Mouse (Mus musculus): ENCODE measurements around the gene Per2.
A peak's percentile ranks its signal among the peaks of the same experiment; 100 is the strongest.
"Not testable (repeated sequence)": the region's sequence is repeated elsewhere in the genome, so short reads cannot be mapped to it uniquely, and the experiment has no call there.

The Per2 gene

DNA sequence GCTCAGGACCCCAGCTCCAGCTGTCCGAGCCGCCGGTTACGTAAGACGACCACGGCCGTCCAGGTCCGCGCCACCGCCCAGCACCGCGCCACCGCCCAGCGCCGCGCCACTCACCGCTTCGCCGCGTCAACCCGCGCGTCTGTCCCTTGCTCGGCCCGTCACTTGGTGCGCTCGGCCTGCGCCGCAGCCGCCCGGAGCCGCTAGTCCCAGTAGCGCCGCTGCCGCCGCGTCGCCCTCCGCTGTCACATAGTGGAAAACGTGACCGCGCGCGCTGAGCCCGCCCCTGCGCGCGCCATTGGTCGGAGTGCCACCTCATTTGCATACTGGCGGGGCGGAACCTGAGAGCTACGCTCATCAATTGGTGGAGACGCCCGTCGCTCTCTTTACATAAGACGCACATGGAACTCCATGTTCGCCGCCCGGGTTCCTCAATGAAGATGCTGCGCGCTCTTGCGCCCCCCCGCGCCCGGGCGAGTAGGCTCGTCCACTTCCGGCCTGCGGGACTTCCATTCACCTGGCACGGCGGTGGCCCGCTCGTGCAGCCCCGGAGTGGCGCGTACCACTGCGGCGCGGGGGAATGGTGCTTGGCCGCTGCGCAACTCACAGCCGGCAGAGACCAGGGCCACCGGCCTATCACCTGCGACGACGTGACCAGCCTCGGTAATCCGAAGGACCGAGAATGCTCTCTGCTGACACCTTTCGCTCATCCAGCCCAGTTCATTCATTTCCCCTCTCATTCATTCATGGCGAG lies at the start of gene Per2:
TSS of gene Per2 (minus strand) at position 266 of the 751 bp plus-strand sequence.
- peak; percentile 99 for DNase-seq (ENCODE audit: low spot score in 2 of 2)

DNA sequence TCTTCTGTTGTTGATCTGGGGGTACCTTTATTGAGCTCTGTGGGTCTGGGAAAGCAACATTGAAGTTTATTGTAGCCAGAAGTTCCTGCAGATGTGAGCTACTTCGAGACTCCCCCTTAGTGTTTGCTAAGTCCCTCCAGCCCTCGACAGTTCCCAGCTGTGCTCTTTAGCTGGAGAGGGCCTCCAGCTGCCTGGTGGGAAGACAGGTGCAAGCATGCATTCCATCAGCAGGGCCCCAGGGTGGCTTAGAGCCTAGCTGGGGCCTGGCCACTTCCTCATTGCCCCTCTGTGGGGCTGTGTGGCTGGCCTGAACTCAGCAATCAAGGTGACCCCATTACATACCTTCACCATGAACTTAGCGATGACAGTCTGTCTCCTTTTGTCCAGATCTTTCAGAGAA lies 45.5 kb upstream of the Per2 start:
- DNase-seq (ENCODE audit: low spot score in 2 of 2) = no peak

DNA sequence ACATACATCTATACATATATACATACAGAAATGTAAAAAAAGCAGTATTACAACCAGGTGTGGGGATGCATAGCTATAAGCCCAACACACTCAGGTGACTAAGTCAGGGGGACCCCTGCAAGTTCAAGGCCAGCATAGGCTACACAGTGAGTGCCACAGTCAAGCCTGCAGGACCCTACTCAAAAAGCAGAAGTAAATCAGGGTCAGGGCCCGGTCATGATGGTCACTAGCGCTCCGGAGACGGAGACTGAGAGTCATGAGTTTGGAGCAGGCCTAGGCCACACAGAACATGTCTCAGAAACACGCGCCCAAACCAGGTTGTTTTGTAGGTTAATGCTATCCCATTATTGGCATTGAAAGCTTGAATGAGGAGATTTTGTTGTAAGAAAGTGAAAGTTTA lies 39.5 kb upstream of the Per2 start:
- DNase-seq (ENCODE audit: low spot score in 2 of 2) = no peak

DNA sequence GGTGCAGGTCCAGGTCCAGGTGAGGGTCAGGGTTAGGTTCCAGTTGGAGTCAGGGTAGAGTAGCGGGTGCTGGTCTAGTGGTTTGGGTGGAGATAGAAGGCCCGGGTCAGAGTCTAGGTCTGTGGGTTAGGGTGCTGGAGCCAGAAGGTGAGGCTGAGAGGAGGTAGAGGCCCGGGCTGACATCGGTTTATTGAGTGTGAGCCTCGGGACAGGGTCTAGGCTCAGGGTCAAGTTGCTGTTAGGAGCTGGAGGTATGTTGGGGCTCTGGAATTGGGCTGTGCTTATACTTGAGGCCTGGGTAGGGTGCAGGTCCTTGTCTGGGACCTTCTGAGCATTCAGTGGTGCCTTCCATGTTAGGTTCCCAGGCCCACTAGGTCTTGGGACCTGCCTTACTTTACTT lies 36.2 kb upstream of the Per2 start:
- no peak for DNase-seq (ENCODE audit: low spot score in 2 of 2)

DNA sequence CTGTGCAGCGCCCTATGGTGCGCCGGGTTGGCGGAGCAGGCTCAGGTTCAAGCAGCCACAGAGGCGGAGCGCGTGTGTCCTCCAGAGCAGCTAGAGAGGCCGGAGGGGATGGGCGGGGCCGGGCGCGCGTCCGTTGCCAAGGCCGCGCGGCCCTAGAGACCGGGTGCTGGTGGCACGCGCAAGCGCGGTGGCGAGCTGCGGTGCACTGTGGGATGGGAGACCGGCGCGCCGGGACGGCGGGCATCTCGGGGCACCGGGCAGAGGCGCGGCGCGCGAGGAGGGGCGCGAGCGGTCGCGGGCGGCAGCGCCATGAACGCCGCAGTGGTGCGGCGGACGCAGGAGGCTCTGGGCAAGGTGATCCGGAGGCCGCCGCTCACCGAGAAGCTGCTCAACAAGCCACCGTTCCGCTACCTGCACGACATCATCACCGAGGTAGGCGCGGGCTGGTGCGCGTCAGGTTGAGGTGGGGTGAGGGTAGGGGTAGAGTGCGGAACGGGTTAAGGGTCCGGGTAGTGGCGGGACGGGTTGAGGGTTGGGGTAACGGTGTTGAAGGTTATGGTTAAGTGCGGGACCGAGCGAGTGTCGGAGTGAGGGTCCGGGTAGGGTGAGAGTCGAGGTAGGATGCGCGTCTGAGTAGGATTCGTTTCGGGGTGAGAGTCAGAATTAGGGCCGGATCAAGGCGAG lies 35.5 kb upstream of the Per2 start, which contains the start of gene Traf3ip1:
TSS of gene Traf3ip1 (plus strand) at position 191 of the 684 bp plus-strand sequence.
- DNase-seq (ENCODE audit: low spot score in 2 of 2) = peak; percentile 89 to 96

DNA sequence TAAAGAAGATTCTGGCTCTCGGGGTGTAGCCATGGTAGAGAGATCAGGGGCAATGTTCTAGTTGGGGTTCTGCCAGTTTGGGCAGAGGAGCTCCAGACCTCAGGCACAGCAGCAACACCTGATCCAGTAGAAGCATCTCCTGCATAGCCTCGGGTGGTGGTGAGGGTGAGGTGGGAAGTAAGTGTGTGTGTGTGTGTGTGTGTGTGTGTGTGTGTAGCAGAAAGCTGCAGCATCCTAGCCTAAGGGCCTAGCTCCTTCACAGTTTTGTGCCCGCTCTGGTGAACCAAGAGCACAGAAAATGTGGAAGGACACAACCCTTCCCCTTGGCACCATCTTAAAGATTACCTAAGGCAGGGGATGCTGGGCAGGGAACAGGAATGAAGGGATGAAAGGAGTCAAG lies 34.8 kb upstream of the Per2 start:
- no peak for DNase-seq (ENCODE audit: low spot score in 2 of 2)

DNA sequence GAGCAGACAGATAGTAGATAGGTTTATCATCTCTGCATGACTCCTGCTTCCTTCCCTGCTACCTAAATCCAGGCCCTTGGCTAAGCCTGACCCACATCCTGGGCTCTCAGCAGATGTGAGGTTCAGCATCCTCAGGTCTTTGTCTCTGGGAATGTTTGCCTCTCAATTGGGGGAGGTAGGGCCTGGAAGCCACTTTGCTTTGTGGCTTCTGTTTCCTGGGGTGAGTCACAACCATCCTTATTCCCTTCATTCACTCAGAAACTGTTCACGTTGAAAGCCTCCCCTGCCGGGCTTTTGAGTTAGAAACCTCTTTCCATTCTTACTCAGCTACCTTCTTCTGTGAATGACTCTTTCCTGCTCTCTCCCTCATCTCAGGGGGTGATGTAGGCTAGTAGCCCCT lies 33.6 kb upstream of the Per2 start:
- DNase-seq (ENCODE audit: low spot score in 2 of 2) = no peak

DNA sequence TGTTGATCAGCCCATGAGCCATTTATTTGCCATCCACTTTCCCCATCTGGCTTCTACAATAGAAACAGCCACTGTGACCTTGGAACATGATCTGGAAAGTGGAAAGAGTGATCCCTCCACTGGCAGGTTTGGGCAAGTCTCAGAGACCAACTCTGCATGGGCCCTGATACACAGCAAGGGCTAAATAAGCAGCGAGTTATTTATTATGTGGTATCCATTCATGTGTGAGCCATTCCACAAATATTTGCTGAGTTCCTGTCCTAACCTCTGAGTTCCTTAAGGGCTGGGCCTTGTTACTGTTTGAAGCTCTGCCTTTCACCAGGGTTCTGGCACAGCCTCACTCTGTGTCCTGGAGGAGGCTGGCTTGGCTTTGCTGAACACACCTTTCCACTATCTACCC lies 31.2 kb upstream of the Per2 start:
- DNase-seq (ENCODE audit: low spot score in 2 of 2) = no peak

DNA sequence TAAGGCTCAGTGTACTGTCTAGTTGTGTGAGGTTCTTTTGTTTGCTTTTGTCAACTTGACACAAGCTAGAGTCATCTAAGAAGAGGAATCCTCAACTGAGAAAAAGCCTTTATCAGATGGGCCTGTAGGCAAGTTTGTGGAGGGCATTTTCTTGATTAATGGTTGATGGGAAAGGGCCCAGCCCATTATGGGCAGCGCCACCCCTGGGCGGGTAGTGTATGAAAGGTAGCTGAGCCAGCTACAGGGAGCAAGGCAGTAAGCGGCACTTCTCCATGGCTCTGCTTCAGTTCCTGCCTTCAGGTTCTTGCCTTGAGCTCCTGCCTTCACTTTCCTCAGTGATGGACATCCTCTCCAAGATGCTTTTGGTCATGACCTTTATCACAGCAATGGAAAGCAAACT lies 27.0 kb upstream of the Per2 start:
- no peak for DNase-seq (ENCODE audit: low spot score in 2 of 2)

DNA sequence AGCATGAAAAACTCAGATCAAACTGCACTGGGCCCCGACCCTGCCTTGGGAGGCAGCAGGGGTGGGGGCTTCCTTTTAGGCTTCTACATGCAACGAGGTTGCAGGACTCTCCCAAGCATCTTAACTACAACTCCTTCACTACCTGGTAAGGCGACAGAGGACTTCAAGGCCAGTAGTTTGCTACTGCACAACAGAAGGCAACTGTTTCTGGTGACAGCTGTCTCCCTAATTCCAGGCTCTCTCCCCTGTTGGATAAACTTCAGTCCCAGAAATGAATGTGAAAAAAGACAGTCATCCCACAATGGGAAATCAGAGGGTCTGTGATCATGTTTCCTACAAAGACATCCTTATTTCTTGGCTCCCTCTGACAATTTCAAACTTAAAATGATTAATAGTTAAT lies 26.3 kb upstream of the Per2 start:
- DNase-seq (ENCODE audit: low spot score in 2 of 2) = no peak

DNA sequence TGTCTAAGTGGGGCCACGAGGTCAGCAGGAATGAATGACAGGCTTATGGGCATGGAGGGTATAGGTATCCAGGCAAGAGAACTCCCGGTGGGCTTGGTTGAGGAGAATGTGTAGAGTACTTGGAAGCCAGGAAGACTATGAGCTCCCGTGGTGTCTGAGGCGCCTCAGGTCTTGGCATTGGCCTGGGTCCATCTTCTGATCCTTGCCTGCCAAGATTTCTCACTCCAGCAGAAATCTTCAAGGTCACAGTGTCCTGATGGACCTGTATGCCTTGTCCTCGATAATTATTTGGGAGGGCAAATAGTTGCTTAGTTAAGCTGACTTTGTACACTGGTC lies 24.9 kb upstream of the Per2 start:
- no peak for DNase-seq (ENCODE audit: low spot score in 2 of 2)

DNA sequence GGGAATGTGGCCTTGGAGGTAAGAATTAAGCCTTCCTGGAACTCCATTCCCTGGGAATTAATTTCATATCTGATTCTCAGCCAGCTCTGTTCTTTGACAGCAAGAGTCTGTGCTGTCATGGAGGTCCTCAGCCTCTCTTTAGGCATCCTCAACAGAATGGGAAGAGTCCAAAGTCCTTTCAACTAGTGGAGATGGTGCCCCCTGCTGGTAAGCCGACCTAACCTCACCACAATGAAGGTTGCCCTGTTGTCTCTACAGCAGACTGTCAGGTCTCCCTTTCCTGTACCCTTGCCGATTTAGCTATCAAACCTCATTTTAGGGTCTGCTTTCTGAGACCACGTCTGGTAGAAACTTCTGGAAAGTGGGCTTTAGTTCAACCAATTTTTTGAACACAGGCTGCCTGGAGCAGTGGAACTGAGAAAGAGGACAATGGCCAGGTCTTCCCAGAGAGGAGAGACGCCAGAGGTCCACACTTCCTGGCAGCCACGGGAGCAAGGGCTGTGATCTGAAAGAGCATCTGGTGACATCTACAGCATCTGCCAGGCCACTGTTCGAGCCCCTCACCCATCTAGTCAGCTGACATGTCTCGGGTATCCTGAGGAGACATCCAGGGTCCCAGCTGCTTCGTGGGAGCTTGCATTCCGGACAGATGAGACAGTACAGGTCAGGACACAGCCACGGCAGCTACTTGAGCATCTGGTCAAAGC lies 24.3 kb upstream of the Per2 start:
- DNase-seq (ENCODE audit: low spot score in 2 of 2) = peak; percentile 70 to 90

DNA sequence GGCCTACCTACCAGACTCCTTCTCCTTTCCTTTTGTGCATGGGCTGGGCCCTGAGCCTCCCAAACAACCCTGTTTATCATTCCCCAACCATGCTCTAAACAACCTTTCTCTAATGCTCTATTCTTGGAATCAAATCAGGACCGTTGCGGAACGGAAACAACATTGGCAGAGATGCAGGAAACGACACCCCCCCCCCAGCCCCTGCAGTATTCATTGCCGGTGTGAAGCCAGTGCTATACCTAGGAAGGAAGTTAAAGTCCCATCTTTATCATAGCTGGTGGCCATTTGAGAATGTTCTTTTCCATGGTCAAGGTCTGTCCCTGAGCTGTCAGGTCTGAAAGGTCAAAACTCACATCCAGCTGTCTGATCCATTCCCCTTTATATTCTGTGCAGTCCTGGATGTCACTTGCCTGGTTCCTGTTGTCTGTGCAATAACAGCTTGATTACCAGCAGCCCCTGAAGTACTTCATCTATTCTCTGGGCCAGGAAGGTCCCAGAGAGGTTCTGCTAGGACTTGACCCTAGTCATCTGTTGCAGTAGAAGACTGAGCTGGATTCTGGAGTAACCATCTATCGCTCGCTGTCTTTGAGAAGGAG lies 23.6 kb upstream of the Per2 start:
- no peak for DNase-seq (ENCODE audit: low spot score in 2 of 2)

DNA sequence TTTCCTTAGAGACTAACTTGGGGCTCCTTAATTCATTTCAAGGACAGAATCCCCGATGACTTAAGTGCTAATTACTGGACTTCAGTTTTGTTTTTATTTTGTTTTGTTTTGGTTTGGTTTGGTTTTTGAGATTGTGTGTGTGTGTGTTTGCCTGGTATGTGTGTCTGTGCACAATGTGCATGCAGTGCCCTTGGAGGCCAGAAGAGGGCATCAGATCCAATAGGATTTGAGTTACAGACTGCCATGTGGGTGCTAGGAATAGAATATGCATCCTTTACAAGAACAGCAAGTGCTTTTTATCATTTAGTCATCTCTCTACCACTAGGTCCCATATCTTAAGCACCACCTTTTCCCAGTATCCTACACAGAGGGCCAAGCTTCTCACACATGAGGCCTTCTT lies 19.8 kb upstream of the Per2 start:
- no peak for DNase-seq (ENCODE audit: low spot score in 2 of 2)

DNA sequence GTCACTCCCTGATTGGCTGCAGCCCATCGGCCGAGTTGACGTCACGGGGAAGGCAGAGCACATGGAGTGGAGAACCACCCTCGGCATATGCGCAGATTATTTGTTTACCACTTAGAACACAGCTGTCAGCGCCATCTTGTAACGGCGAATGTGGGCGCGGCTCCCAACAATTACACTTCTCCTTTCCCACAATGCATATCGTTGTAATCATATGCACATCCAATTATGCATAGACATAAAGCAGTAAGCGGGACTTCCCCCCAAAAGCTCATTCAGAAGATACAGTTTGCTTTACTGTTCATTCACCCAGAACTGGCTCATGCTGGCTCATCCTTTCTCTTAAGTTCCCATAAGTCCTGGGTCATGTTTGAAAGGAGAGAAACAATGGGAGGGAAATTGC lies 19.0 kb upstream of the Per2 start:
- DNase-seq (ENCODE audit: low spot score in 2 of 2) = not testable (repeated sequence)

DNA sequence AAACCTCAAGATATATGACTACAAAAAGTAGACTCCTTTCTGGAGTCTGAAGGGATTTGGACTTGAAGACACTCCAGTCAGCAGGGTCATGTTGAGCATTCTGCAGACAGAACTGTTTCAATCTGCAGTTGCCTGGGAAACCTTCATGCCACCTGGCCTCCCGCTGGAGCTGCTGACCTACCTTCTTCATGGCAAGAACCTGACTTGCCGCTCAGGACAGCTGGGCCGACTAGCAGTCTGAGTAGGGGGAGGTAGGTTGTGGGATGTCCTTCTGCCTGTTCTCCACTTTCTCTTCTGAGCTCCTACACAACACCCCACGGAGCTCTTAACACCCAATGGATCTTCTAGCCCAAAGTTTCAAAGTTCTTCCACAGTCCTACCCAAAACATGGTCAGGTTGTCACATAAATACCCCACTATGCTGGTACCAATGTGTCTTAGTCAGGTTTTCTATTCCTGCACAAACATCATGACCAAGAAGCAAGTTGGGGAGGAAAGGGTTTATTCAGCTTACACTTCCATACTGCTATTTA lies 10.8 kb upstream of the Per2 start:
- DNase-seq (ENCODE audit: low spot score in 2 of 2) = no peak

DNA sequence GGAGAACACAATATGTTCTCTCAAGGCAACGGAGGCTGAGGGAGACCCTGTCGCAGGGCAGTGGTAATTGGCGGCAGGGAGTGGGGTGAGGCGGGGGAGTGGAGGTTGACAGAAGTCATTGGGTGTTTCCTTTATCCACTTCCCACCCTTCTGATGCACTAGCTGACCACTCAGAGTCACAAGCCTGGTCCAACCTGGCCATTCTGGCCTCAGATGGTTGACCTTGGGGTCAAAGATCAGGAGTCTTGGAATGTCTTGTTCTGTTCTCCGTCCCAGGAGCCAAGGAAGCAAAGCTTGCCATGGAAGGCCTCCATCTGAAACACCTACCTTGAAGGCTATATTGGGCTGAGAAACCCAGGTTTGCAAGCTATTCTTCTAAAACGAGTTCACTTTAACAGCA lies 7.1 kb upstream of the Per2 start:
- no peak for DNase-seq (ENCODE audit: low spot score in 2 of 2)

DNA sequence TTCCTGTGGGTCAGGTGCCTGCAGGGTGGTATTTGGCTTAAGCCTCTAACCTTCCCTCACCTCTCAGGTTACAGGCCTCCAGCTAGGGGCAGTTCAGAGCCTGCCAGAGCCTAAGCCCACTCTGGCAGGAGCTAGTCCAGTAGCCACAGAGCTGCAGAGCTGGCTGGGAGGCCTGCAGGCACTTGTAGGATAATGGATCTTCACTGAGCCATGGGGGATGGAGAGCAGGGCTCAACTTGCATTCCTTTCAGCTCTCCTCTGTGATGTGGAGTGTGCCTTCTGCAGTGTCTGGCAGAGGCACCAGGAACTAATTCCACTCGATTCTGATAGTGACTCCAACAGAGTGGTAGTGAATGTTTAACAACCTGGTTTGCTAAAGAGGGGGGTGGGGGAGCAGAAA lies 6.1 kb upstream of the Per2 start:
- no peak for DNase-seq (ENCODE audit: low spot score in 2 of 2)

DNA sequence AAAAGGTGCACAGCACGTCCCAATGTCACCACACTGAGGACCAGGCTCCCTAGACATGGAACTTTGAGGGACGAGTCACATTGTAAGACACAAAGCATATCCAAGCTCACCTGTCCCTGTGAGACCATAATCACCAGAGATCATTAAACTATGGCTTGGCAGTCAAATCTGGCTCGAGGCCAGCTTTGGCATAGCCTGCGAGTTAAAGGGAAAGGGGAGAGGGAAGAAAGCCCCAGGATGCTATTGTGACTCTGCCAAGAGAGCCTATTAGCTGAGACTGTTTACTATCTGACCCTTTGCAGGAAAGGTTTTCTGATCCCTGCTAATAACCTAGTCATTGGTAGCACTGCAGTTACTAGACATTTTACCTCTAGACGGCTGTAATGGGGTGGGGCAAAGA lies 5.3 kb upstream of the Per2 start:
- no peak for DNase-seq (ENCODE audit: low spot score in 2 of 2)

DNA sequence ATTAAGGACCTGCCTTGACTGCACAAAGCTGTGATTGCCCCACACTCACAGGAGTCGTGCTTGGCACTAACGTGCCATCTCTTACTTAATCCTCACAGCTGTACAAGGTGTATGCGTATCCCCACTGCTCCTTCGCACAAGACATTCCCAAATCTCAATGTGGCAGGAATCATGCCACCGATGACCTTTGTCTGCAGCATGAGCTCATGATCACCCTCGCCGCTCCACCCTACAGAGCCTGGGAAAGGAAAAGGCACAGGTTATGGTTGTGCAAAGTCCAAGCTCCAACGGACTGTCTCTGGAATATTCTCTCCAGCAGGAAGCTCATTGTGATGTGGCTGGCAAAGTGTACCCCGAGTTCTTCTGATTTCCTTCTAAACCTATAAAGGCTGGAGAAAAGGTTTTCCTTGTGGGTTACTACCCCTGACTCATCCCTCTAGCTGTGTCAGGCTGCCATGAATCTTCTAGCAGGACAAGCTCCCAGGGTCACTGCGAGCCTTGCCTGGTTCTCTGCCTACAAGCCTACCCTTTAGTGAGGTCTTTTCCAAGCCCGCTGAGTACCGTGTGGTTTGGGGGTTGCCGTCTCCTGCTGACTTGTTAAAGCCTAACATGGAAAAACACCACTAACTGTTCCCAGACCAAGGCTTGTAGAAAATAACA lies 4.3 kb upstream of the Per2 start:
- DNase-seq (ENCODE audit: low spot score in 2 of 2) = no peak

DNA sequence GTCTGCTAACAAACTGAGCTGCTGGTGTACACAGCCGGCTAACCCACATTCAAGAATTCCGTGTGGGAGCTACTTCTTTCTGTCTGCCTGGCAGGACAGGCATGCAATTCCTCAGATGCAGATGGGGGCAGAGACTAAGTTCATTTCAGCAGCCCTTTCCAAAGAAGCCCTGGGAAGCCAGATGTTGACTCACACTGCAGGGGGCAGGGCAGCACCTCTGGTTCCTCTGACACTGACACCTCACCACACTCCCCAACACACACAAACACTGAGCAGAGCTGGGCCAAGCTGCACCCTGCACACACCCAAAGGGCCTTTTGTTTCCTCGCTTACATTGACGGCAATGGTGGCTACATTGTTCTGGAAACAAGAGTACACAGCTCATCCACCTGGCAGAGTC lies 1.4 kb upstream of the Per2 start:
- no peak for DNase-seq (ENCODE audit: low spot score in 2 of 2)

DNA sequence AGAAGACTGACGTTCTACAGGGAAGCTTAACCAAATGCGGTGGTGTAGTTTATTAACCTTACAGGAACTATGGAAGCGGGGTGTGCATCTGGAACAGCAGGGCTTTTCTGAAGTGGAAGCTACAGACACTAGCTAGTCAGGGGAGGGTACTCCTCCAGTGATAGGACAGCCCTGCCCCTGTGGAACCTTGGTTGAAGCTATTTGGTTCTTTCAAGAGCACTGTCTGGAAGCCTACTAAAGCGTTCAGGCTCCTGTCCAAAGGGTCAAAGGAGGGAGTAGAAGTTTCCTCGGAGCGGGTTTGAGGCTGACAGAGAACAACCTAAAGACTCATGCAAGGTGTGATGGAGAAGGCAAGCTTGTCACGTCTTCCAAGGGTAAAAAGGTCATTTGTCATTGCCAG lies 945 bp upstream of the Per2 start:
- no peak for DNase-seq (ENCODE audit: low spot score in 2 of 2)

Measured in spleen, postnatal 10 days (tissue).